Mouse (Mus musculus): ENCODE data around the gene Selenon. TPM values are rescaled to one million over a fixed set of nuclear protein-coding genes. Genes with fewer than 3 reads are reported as not detected.

The Selenon gene
- total and polyA plus RNA-seq, 2 experiments = 0.74 to 2.4 TPM

GRCm38 (mm10) chr4:134548169-134548938 is 3.6 kb downstream of the Selenon start:
- no peak for TF ChIP-seq CTCF (IDR thresholded peaks at IDR 0.05; ENCODE audit: low read depth, low read length)
- TF ChIP-seq POLR2A (IDR thresholded peaks at IDR 0.05; ENCODE audit: extremely low read depth, insufficient read depth, low read length) = no peak
- Histone ChIP-seq H3K27ac (replicated peaks; ENCODE audit: insufficient read depth, low read depth, low read length) (no peak overlapping the region), H3K4me1 (ENCODE audit: control insufficient read depth, insufficient read depth, low read length) (no peaks in the 10 kb centered on the region), H3K36me3 (ENCODE audit: control insufficient read depth, insufficient read depth, low read length) (no peaks in the 10 kb centered on the region), H3K4me3 (ENCODE audit: insufficient read depth, low read depth, low read length) (no peak overlapping the region), H3K9ac (ENCODE audit: low read depth, low read length) (no peak overlapping the region), H3K27me3 (ENCODE audit: control insufficient read depth, insufficient read depth, low read length) (no peaks in the 10 kb centered on the region), H3K79me2 (ENCODE audit: control insufficient read depth, insufficient read depth, low read length) (no peaks in the 10 kb centered on the region)
- DNase-seq (ENCODE audit: extremely low read depth, low read depth, low spot score) = no peak
- WGBS = 79% methylated on average over 18 of the region's 18 CpGs

- Histone ChIP-seq H3K27ac (replicated peaks; ENCODE audit: insufficient read depth, low read depth, low read length) (no peak overlapping the region), H3K27me3 (ENCODE audit: control insufficient read depth, insufficient read depth, low read length) (no peaks in the 10 kb centered on the region), H3K4me1 (ENCODE audit: control insufficient read depth, insufficient read depth, low read length) (no peaks in the 10 kb centered on the region), H3K36me3 (ENCODE audit: control insufficient read depth, insufficient read depth, low read length) (no peaks in the 10 kb centered on the region), H3K9ac (ENCODE audit: low read depth, low read length) (no peak overlapping the region), H3K4me3 (ENCODE audit: insufficient read depth, low read depth, low read length) (no peak overlapping the region), H3K79me2 (ENCODE audit: control insufficient read depth, insufficient read depth, low read length) (no peaks in the 10 kb centered on the region)
- TF ChIP-seq POLR2A (IDR thresholded peaks at IDR 0.05; ENCODE audit: extremely low read depth, insufficient read depth, low read length) (no peak), CTCF (IDR thresholded peaks at IDR 0.05; ENCODE audit: low read depth, low read length) (no peak)
- 67% methylated on average over 9 of the region's 9 CpGs for WGBS
- no peak for DNase-seq (ENCODE audit: extremely low read depth, low read depth, low spot score)
Measured at GRCm38 (mm10) chr4:134546814-134547705, 4.9 kb downstream of the Selenon start.

GRCm38 (mm10) chr4:134543261-134543660 is 8.7 kb downstream of the Selenon start:
- H3K9ac ChIP-seq (ENCODE audit: low read depth, low read length) = no peak overlapping the region
- no peak for TF ChIP-seq POLR2A (IDR thresholded peaks at IDR 0.05; ENCODE audit: extremely low read depth, insufficient read depth, low read length)
- TF ChIP-seq CTCF (IDR thresholded peaks at IDR 0.05; ENCODE audit: low read depth, low read length) = peak; percentile 98
- no peak overlapping the region for H3K27ac ChIP-seq (replicated peaks; ENCODE audit: insufficient read depth, low read depth, low read length)
- WGBS = 4% methylated on average over 5 of the region's 5 CpGs
- no peak overlapping the region for H3K4me3 ChIP-seq (ENCODE audit: insufficient read depth, low read depth, low read length)
- H3K36me3 ChIP-seq (ENCODE audit: control insufficient read depth, insufficient read depth, low read length) = no peaks in the 10 kb centered on the region
- peak; percentile 51 for DNase-seq (ENCODE audit: extremely low read depth, low read depth, low spot score)
- no peaks in the 10 kb centered on the region for H3K79me2 ChIP-seq (ENCODE audit: control insufficient read depth, insufficient read depth, low read length)
- H3K27me3 ChIP-seq (ENCODE audit: control insufficient read depth, insufficient read depth, low read length) = no peaks in the 10 kb centered on the region
- no peaks in the 10 kb centered on the region for H3K4me1 ChIP-seq (ENCODE audit: control insufficient read depth, insufficient read depth, low read length)

- DNase-seq (ENCODE audit: extremely low read depth, low read depth, low spot score) = no peak
- Histone ChIP-seq H3K9ac (ENCODE audit: low read depth, low read length) (no peak overlapping the region), H3K27ac (replicated peaks; ENCODE audit: insufficient read depth, low read depth, low read length) (no peak overlapping the region), H3K4me3 (ENCODE audit: insufficient read depth, low read depth, low read length) (no peak overlapping the region), H3K36me3 (ENCODE audit: control insufficient read depth, insufficient read depth, low read length) (no peaks in the 10 kb centered on the region), H3K4me1 (ENCODE audit: control insufficient read depth, insufficient read depth, low read length) (no peaks in the 10 kb centered on the region), H3K79me2 (ENCODE audit: control insufficient read depth, insufficient read depth, low read length) (no peaks in the 10 kb centered on the region), H3K27me3 (ENCODE audit: control insufficient read depth, insufficient read depth, low read length) (no peaks in the 10 kb centered on the region)
- WGBS = 86% methylated on average over 9 of the region's 9 CpGs
- TF ChIP-seq CTCF (IDR thresholded peaks at IDR 0.05; ENCODE audit: low read depth, low read length) (no peak), POLR2A (IDR thresholded peaks at IDR 0.05; ENCODE audit: extremely low read depth, insufficient read depth, low read length) (no peak)
Measured at GRCm38 (mm10) chr4:134542726-134543125, 9.2 kb downstream of the Selenon start.

GRCm38 (mm10) chr4:134538997-134539580 is 12.9 kb downstream of the Selenon start:
- no peak overlapping the region for H3K27ac ChIP-seq (replicated peaks; ENCODE audit: insufficient read depth, low read depth, low read length)
- H3K27me3 ChIP-seq (ENCODE audit: control insufficient read depth, insufficient read depth, low read length) = no peaks in the 10 kb centered on the region
- H3K4me3 ChIP-seq (ENCODE audit: insufficient read depth, low read depth, low read length) = no peak overlapping the region
- peaks cover 5% of the 10 kb centered on the region for H3K79me2 ChIP-seq (ENCODE audit: control insufficient read depth, insufficient read depth, low read length)
- no peak overlapping the region for H3K9ac ChIP-seq (ENCODE audit: low read depth, low read length)
- TF ChIP-seq CTCF (IDR thresholded peaks at IDR 0.05; ENCODE audit: low read depth, low read length) (no peak), POLR2A (IDR thresholded peaks at IDR 0.05; ENCODE audit: extremely low read depth, insufficient read depth, low read length) (no peak)
- WGBS = 89% methylated on average over 10 of the region's 10 CpGs
- no peak for DNase-seq (ENCODE audit: extremely low read depth, low read depth, low spot score)
- H3K36me3 ChIP-seq (ENCODE audit: control insufficient read depth, insufficient read depth, low read length) = no peaks in the 10 kb centered on the region
- H3K4me1 ChIP-seq (ENCODE audit: control insufficient read depth, insufficient read depth, low read length) = peaks cover 7% of the 10 kb centered on the region
